Mouse (Mus musculus) heart, postnatal 14 days (tissue): ENCODE results near the gene Cd248. TPM values are rescaled to one million over a fixed set of nuclear protein-coding genes. Genes with fewer than 3 reads are reported as not detected.

Experiments used
- DNase-seq, 2 experiments: peaks; one replicate each; pipeline ENCODE4 v3.0.0; 2021 to 2022
- intact Hi-C: fragments of 180-260 bp; cut with DNase I; formaldehyde crosslinking; loops from one replicate; pipeline ENCODE4 v1.15.1; 2025
- long read RNA-seq, 2 experiments: library from polyadenylated mRNA; stranded (forward); transcript quantifications; one replicate each; pipeline ENCODE4 v2.0.0; 2021
- total RNA-seq, 2 experiments: library from RNA; stranded (reverse); gene quantifications; 2 replicates each; pipeline ENCODE4 v1.2.3; 2021

The Cd248 gene
- total RNA-seq = 10 to 100 TPM; 21.3 to 23.9 TPM
- long read RNA-seq, experiment 1, transcript Cd248-201 (1 exons, 2,605 nt) = major isoform, 34 of 34 reads
- long read RNA-seq, experiment 1, partial matches to known transcripts = 0 of 34 reads
- long read RNA-seq, experiment 1, other reads (novel, unspliced or antisense) = 0 of 34 reads
- long read RNA-seq, experiment 2, transcript Cd248-201 (1 exons, 2,605 nt) = major isoform, 21 of 21 reads
- long read RNA-seq, experiment 2, partial matches to known transcripts = 0 of 21 reads
- long read RNA-seq, experiment 2, other reads (novel, unspliced or antisense) = 0 of 21 reads

DNA sequence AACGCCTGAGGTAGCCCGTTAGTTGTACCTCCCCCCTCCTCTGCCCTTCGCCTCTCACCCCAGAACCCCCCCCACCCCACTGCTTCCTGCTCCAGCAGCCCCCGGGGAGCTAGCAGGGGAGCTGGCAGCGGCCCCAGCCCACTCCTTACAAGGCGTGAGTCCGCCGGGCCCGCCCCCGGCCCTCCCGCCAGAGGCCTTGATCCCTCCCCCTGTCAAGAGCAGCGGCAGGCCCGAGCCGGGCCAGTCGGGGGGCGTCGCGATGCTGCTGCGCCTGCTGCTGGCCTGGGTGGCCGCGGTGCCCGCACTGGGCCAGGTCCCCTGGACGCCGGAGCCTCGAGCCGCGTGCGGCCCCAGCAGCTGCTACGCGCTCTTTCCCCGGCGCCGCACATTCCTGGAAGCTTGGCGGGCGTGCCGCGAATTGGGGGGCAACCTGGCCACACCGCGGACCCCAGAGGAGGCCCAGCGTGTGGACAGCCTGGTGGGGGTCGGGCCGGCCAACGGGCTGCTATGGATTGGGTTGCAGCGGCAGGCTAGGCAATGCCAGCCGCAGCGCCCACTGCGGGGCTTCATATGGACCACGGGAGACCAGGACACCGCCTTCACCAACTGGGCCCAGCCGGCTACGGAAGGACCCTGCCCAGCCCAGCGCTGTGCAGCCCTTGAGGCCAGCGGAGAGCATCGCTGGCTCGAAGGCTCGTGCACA lies at the start of gene Cd248:
Gene Cd248 (plus strand): TSS at position 212 of the 703 bp plus-strand sequence.
- intact Hi-C loops = no loop called here
- DNase-seq = peak; percentile 85 to 87

DNA sequence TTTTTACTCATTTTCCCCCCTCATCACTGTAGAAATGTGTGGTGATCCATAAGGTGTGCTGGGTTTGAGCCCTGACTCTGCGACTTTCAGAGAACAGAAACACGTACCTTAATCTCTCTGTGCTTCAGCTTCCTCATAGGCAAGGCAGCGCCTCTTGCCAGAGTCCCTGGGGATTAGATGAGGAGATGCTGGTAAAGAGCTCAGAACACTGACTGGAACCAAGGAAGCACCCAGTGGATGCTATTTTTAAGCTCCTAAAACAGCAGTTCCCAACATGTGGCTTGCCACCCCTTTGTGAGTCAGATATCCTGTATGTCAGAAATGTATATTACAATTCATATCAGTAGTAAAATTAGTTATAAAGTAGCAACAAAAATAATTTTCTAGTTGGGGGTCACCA lies 49.7 kb upstream of the Cd248 start:
- intact Hi-C loops = loop anchor here (5.0 kb wide), 1 partner anchor 54 kb away; no protein-coding TSS in a partner anchor
- DNase-seq = no peak

DNA sequence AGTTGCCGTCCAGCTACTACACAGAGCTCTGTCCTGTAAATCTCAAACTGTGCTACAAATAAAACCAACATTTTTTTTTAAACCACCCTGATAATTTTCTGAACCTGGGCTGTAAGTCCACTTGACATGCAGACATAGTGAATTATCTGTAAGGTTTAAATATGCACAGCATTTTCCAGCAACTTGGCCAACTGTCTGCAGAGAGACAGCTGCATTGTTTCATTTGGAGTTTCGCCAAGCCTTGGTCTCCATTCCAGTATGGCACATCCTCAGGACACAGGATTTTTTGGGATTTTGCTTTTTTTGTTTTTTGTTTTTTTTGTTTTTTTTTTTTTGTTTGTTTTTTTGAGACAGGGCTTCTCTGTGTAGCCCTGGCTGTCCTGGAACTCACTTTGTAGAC lies 46.5 kb upstream of the Cd248 start:
- DNase-seq = no peak
- intact Hi-C loops = no loop called here

DNA sequence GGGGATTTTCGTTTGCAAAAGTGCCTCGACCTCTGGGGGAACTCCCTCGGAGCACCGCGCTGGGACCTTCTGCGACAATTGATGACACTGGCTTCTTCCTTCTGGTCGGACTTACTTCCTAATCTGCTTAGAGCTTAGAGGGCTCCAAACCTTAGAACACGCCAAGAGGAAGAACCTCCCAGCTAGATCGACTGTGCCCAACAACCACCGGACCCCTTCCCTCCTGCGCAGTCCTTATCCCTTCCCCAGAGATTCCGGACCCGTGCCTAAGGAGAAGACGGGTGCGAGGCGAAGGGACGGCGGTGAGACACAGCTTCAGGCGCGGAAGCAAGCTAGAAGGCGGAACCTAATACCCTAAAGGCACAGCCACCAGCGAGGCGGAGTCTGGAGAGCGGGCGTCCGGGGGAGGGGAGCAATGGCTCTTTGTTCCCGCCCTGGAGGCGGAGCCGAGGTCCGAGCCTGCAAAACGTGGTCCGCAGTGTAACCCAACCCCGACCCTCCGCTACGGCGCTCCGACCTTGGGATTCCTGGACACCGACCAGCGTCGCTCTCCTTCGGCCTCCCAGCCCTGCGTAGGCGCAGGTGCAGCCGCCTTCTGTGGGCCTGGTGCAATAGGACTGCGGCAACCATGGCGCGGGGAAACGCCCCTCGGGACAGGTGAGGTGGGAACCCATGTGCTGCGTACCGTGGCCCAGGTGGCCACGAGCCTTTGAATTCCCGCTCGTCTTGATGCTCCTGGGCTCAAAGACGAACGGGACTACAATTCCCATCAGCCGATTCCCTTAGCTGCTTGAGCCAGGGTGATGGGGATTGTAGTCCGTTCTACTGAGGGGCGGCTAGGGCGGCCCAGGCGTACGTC lies 44.0 kb upstream of the Cd248 start, which contains the start of gene Slc29a2:
Gene Slc29a2 (plus strand): TSS at position 240 of the 859 bp plus-strand sequence.
- intact Hi-C loops = no loop called here
- DNase-seq = peak; percentile 91 to 94

- intact Hi-C loops = no loop called here
- no peak for DNase-seq
Measured at GRCm38 (mm10) chr19:5026111-5026510, 41.8 kb upstream of the Cd248 start.

DNA sequence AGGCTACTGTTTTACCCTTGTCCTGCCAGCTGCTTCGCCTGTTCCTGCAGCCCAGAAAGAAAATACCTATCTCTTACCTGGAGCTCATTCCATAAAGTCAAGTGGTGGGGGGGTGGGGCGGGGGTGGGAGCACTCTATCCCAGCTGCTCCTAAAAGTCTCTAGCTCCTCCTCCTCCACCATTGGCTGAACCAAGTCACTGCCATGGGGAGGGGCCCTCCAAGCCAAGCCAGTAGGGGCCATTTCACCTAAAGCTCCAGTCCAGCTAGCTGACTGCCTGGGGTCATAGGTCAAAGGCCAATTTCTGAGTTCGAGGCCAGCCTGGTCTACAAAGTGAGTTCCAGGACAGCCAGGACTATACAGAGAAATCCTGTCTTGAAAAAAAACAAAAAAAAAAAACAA lies 35.2 kb upstream of the Cd248 start:
- no peak for DNase-seq
- intact Hi-C loops = no loop called here

DNA sequence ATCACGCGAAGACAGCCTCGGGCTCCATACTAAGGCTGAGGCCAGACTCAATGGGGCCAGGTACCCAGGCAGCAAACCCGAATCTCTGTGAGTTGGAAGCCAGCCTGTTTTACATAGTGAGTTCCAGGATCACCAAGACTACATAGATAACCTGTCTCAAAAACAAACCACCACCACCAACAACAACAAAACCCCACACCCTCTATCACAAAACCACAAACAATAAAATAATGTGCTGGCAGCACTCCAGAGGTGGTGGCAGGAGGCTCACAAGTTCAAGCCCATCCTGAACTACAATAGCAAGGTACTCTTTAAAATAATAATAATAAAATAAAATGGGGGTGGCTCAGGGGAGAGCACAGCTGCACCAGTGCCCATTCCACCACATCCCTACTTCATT lies 31.3 kb upstream of the Cd248 start:
- no peak for DNase-seq
- intact Hi-C loops = no loop called here

GRCm38 (mm10) chr19:5037678-5038571 lies 30.0 kb upstream of the Cd248 start:
- DNase-seq = peak; percentile 79
- intact Hi-C loops = no loop called here

GRCm38 (mm10) chr19:5038709-5039156 lies 29.1 kb upstream of the Cd248 start, which contains the start of the genes B4gat1 and AC124502.3:
TSS of gene B4gat1 (plus strand) at chr19:5038826.
TSS of gene AC124502.3 (plus strand) at chr19:5038891.
- intact Hi-C loops = no loop called here
- peak; percentile 91 to 93 for DNase-seq

DNA sequence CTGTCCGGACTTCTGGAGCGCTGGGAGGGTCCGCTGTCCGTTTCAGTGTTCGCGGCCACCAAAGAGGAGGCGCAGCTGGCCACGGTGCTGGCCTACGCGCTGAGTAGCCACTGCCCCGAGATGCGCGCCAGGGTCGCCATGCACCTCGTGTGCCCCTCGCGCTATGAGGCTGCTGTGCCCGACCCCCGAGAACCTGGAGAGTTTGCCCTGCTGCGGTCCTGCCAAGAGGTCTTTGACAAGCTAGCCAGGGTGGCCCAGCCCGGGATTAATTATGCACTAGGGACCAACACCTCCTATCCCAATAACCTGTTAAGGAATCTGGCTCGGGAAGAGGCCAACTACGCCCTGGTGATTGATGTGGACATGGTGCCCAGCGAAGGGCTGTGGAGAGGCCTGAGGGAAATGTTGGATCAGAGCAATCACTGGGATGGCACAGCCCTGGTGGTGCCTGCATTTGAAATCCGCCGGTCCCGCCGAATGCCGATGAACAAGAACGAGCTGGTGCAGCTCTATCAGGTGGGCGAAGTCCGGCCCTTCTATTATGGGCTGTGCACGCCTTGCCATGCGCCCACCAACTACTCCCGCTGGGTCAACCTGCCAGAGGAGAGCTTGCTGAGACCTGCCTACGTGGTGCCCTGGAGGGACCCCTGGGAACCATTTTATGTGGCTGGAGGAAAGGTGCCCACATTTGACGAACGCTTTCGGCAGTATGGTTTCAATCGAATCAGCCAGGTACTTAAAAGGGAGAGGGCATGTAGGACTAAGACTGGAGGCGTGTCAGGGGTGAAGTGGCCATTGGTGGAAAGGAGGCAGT lies 28.4 kb upstream of the Cd248 start:
- intact Hi-C loops = no loop called here
- DNase-seq = no peak

DNA sequence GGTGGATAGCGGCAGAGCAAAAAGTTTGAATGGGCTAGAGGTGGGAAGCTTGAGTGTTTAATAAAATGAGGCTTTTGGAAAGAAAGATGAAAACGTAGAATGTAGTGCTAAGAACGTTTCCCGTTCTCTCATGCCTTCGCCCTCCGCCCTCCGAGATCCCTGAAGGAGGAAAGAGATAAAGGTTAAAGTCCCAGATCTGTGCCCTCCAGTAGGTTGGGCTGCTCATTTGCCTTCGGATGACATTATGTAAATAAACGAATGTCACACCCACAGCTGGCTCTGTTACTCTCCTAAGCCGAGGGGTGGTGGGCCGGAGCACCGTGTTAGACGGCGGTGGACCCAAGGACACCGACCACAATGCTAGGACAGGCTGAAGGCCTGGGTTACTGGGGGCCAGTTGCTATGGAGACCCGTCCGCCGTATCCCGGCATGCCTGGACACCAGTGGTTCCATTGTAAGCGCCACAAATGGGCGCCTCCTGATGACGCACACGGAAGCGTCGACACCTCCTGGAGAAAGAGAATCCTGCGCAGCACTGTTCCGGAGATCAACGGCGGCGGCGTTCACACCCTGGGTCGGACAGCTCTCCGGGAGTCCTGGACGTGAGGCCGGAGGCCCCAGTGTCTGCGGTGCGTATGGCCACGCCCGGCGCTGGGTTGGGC lies 26.9 kb upstream of the Cd248 start, which contains the start of gene Brms1:
Gene Brms1 (plus strand): TSS at position 493 of the 662 bp plus-strand sequence.
- intact Hi-C loops = no loop called here
- peak; percentile 88 to 94 for DNase-seq

GRCm38 (mm10) chr19:5041588-5041987 lies 26.3 kb upstream of the Cd248 start:
- DNase-seq = no peak
- intact Hi-C loops = no loop called here

GRCm38 (mm10) chr19:5045531-5045930 lies 22.3 kb upstream of the Cd248 start:
- intact Hi-C loops = no loop called here
- no peak for DNase-seq

DNA sequence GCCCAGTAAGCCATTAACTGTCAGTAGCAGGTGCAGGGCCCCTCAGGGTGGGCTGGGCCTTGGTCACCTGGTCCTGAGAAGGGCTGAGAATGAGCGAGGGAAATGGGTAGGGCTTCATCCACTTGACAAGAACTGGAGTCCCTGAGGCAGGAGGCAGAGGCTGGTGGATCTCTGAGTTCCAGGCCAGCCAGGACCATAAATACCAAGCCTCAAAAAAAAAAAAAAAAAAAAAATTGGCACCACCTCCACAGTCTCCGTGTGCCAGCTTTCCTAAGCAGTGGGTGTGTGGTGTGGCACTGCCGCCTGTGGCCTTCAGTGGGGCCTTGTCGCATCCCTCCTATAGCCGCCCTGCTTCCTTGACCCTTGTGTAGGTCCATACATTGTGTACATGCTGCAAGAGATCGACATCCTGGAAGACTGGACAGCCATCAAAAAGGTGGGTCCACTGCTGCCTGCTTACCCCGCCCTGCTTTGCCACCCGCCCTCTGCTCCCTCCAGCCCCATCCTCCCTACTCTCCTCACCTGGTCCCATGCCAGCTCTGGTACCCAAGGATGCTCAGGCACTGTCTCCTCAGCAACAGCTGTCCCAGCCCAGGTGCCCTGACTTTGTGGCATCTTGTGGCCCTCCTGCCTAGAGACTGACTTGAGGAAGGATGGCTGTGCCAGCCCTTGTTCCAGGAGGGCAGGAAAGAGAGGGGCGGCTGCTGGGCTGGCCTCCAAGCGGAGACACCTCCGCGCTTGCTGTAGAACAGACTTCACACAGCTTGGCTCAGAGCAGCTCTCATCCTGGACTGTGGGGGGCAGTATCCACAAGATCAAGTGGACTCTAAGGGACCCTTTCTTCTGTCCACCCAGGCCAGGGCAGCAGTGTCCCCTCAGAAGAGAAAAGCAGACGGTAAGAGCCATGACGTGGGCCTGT lies 19.5 kb upstream of the Cd248 start:
- DNase-seq = no peak
- intact Hi-C loops = no loop called here

- no peak for DNase-seq
Measured at GRCm38 (mm10) chr19:5049325-5049724, 18.6 kb upstream of the Cd248 start.

DNA sequence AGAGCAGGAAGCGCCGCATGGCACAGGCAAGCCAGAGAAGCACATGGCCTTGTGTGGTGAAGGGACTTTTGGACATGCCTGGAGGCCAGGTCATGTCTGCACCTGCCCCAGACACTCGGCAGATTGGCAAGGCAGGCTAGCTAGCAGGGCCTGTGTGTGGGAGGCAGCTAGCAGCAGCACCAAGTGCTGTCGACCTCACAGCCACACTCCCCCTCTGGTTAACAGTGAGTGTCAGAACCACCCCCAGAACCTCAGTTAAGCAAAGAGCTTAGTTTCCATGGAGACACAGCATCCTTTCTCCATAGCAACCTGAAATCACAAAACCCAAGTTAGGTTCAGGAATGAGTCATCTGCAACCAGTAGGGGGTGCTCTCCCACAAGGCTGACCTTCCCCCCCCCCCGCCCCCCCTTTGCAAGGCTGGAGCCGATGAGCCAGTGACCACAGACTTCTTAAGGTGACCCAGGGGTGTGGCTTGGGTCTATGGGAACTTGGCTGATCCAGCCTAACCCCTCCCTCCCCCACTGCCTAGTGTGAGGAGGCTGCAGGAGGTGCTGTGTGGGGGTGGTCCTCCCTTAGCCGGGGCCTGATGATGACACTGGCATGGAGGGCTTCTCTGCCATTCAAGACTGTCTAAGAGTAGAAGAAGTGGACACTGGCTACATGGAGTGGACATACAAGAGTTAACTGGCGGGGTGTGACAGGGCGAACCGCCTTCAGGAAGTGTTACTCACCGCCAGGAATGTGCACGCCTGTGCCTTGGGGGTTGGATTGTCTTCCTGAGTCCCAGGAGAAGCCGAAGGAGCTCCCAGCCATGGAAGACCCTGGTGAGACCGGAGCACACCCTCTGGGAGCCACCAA lies 17.6 kb upstream of the Cd248 start, which contains the start of gene Rin1:
Gene Rin1 (plus strand): TSS at position 435 of the 859 bp plus-strand sequence.
- DNase-seq = peak; percentile 48 to 54
- intact Hi-C loops = no loop called here

More at GRCm38 (mm10) chr19:5049325-5049724, 18.6 kb upstream of the Cd248 start:
- intact Hi-C loops = no loop called here
